Mouse (Mus musculus) CH12.LX (cell line): ENCODE results near the gene Ppox.

Experiments used
- CTCF ChIP-seq, 2 experiments: IDR thresholded peaks in 1 of 2; conservative IDR thresholded peaks in 1 of 2; 2 replicates each; pipeline ENCODE4 v1.5.1; 2011 to 2012; ENCODE audit warnings: low read depth in 2 of 2, low read length in 2 of 2, improper control_type of control experiment in 1 of 2, inconsistent platforms in 1 of 2, mild to moderate bottlenecking in 1 of 2, moderate library complexity in 1 of 2
- EP300 ChIP-seq: IDR thresholded peaks from 2 replicates; pipeline ENCODE4 v1.6.1; 2011; ENCODE audit warnings: low read length, improper control_type of control experiment
- KAT2A ChIP-seq: IDR thresholded peaks from 2 replicates; pipeline ENCODE4 v1.6.1; 2012; ENCODE audit warnings: low read length, improper control_type of control experiment, inconsistent platforms; ENCODE audit not compliant: insufficient replicate concordance
- POLR2AphosphoS2 ChIP-seq: IDR thresholded peaks from 2 replicates; pipeline ENCODE4 v1.6.1; 2011; ENCODE audit warnings: low read depth, low read length, improper control_type of control experiment
- TCF12 ChIP-seq: IDR thresholded peaks from 2 replicates; pipeline ENCODE4 v1.6.1; 2014; ENCODE audit warnings: low read depth, mild to moderate bottlenecking, inconsistent platforms, low read length, improper control_type of control experiment

DNA sequence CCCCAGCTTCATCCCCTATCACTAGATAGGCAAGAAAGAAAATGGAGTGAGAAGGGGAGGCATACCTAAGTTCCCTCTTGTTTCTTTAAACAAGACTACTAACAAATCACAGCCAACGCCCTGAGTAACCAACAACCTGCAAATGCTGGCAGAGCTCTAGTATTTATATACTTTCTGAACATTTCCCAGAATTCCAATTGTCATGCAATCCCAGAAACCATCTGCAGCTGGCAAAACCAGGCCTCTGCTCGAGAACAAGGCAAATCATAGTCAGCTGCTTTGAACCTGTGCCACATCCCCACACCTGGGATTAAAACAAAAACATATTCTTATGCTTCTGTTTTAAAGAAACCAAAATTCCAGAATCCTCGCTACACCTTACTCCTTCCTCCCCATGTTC lies 12.4 kb upstream of the Ppox start:
- TF ChIP-seq POLR2AphosphoS2 (no peak), TCF12 (no peak; the same call in 1 of the 2 replicates), CTCF (conservative IDR thresholded peaks at IDR 0.05 in 1 of 2, IDR thresholded peaks at IDR 0.05 in 1 of 2; ENCODE audit: low read depth in 2 of 2, low read length in 2 of 2) (no peak), EP300 (no peak), KAT2A (no peak)
